32 mouse cellular contexts compared by ENCODE assay signal in genomic region chr4:51633471-51633870, GRCm38 (mm10).
"Had no signal": no experiment of that assay in that cellular context is flagged by ENCODE, and none has a peak within 500 bp of the region (broad histone marks: within the 10 kb centered on the region; RNA-seq: fewer than 3 reads in every experiment).

No protein-coding gene starts in this region.

- DNase-seq: heart, postnatal 10 days; heart, postnatal 14 days; heart, postnatal 36 days; heart, postnatal 4 days; kidney, adult 11 months; kidney, adult 18-20 months; kidney, adult 2 months; kidney, adult 8-10 months; kidney, adult 9 months; kidney, postnatal 10 days; kidney, postnatal 14 days; kidney, postnatal 25 days; kidney, postnatal 36 days; kidney, postnatal 4 days; layer of hippocampus, adult 9-11 months; layer of hippocampus, postnatal 36 days had no signal

- H3K27me3 ChIP-seq: heart, embryonic 12.5 days; heart, embryonic 13.5 days; heart, embryonic 15.5 days; hindbrain, embryonic 12.5 days; hindbrain, embryonic 13.5 days; hindbrain, embryonic 15.5 days; kidney, embryonic 15.5 days had no signal

- ATAC-seq: hindbrain, embryonic 16.5 days; hindbrain, postnatal 0 days; inflammation-experienced regulatory T-cells, adult 6 months had no signal

- H3K9me3 ChIP-seq: heart, embryonic 10.5 days; heart, embryonic 12.5 days; heart, embryonic 13.5 days; heart, embryonic 15.5 days; hindbrain, embryonic 12.5 days; hindbrain, embryonic 13.5 days; hindbrain, embryonic 15.5 days; kidney, embryonic 15.5 days had no signal

- H3K36me3 ChIP-seq: heart, embryonic 10.5 days; heart, embryonic 12.5 days; heart, embryonic 13.5 days; heart, embryonic 15.5 days; hindbrain, embryonic 12.5 days; hindbrain, embryonic 13.5 days; hindbrain, embryonic 15.5 days; kidney, embryonic 15.5 days had no signal

- H3K4me3 ChIP-seq: heart, embryonic 10.5 days; heart, embryonic 12.5 days; heart, embryonic 13.5 days; heart, embryonic 15.5 days; hindbrain, embryonic 12.5 days; hindbrain, embryonic 13.5 days; hindbrain, embryonic 15.5 days; kidney, embryonic 15.5 days; layer of hippocampus, adult 2 months; left cerebral cortex, adult 2 months had no signal

- H3K27ac ChIP-seq: heart, embryonic 10.5 days; heart, embryonic 13.5 days; heart, embryonic 15.5 days; hindbrain, embryonic 12.5 days; hindbrain, embryonic 13.5 days; hindbrain, embryonic 14.5 days; hindbrain, embryonic 15.5 days; hindbrain, postnatal 0 days; kidney, embryonic 15.5 days; kidney, postnatal 0 days; layer of hippocampus, adult 2 months; left cerebral cortex, adult 2 months had no signal

- H3K4me2 ChIP-seq: heart, embryonic 11.5 days; heart, embryonic 12.5 days; heart, embryonic 13.5 days; heart, embryonic 15.5 days; hindbrain, embryonic 12.5 days; hindbrain, embryonic 13.5 days; hindbrain, embryonic 14.5 days; hindbrain, embryonic 15.5 days; kidney, embryonic 15.5 days had no signal

- H3K9ac ChIP-seq: heart, embryonic 12.5 days; heart, embryonic 13.5 days; heart, embryonic 15.5 days; hindbrain, embryonic 12.5 days; hindbrain, embryonic 13.5 days; hindbrain, embryonic 14.5 days; hindbrain, embryonic 15.5 days; kidney, embryonic 15.5 days had no signal

- H3K4me1 ChIP-seq: heart, embryonic 10.5 days; heart, embryonic 12.5 days; heart, embryonic 13.5 days; heart, embryonic 15.5 days; hindbrain, embryonic 12.5 days; hindbrain, embryonic 13.5 days; hindbrain, embryonic 15.5 days; kidney, embryonic 15.5 days had no signal
